Mouse (Mus musculus): ENCODE data around the gene Tnfrsf8. TPM values are rescaled to one million over a fixed set of nuclear protein-coding genes. Genes with fewer than 3 reads are reported as not detected.

Gene Tnfrsf8
- polyA plus RNA-seq, 1 experiment from 2014 or later: 0.08 TPM

GRCm38 (mm10) chr4:145276368-145277249, 38.4 kb downstream of the Tnfrsf8 start:
- H3K9me3 ChIP-seq (replicated peaks): no peaks in the 10 kb centered on the region
- no peak overlapping the region for H3K27ac ChIP-seq
- whole genome bisulfite sequencing: 81% methylated on average over 6 of the region's 6 CpGs
- H3K4me2 ChIP-seq: no peak overlapping the region
- no peak overlapping the region for H3K9ac ChIP-seq
- H3K4me3 ChIP-seq: no peak overlapping the region
- no peaks in the 10 kb centered on the region for H3K27me3 ChIP-seq
- ATAC-seq: no peak
- no peaks in the 10 kb centered on the region for H3K36me3 ChIP-seq (ENCODE audit: poor library complexity, severe bottlenecking)
- no peaks in the 10 kb centered on the region for H3K4me1 ChIP-seq

GRCm38 (mm10) chr4:145274887-145275286, 40.1 kb downstream of the Tnfrsf8 start:
- Histone ChIP-seq H3K27ac (no peak overlapping the region), H3K9me3 (replicated peaks) (no peaks in the 10 kb centered on the region), H3K36me3 (ENCODE audit: poor library complexity, severe bottlenecking) (no peaks in the 10 kb centered on the region), H3K4me2 (no peak overlapping the region), H3K9ac (no peak overlapping the region), H3K4me3 (no peak overlapping the region), H3K27me3 (no peaks in the 10 kb centered on the region), H3K4me1 (no peaks in the 10 kb centered on the region)
- ATAC-seq: no peak
- 91% methylated on average over 5 of the region's 5 CpGs for WGBS

GRCm38 (mm10) chr4:145273923-145274322, 41.0 kb downstream of the Tnfrsf8 start:
- H3K4me2 ChIP-seq: no peak overlapping the region
- H3K9ac ChIP-seq: no peak overlapping the region
- no peaks in the 10 kb centered on the region for H3K36me3 ChIP-seq (ENCODE audit: poor library complexity, severe bottlenecking)
- no peak overlapping the region for H3K27ac ChIP-seq
- H3K4me1 ChIP-seq: no peaks in the 10 kb centered on the region
- ATAC-seq: no peak
- WGBS: 89% methylated on average over 5 of the region's 5 CpGs
- no peak overlapping the region for H3K4me3 ChIP-seq
- H3K27me3 ChIP-seq: no peaks in the 10 kb centered on the region
- H3K9me3 ChIP-seq (replicated peaks): no peaks in the 10 kb centered on the region

GRCm38 (mm10) chr4:145272763-145273162, 42.2 kb downstream of the Tnfrsf8 start:
- H3K4me2 ChIP-seq: no peak overlapping the region
- no peak overlapping the region for H3K27ac ChIP-seq
- no peak for ATAC-seq
- no peaks in the 10 kb centered on the region for H3K9me3 ChIP-seq (replicated peaks)
- no peak overlapping the region for H3K9ac ChIP-seq
- WGBS: 71% methylated on average over 1 of the region's 1 CpGs
- no peak overlapping the region for H3K4me3 ChIP-seq
- no peaks in the 10 kb centered on the region for H3K4me1 ChIP-seq
- H3K27me3 ChIP-seq: no peaks in the 10 kb centered on the region
- no peaks in the 10 kb centered on the region for H3K36me3 ChIP-seq (ENCODE audit: poor library complexity, severe bottlenecking)

- no peak overlapping the region for H3K4me3 ChIP-seq
- H3K27me3 ChIP-seq: no peaks in the 10 kb centered on the region
- H3K9ac ChIP-seq: no peak overlapping the region
- H3K36me3 ChIP-seq (ENCODE audit: poor library complexity, severe bottlenecking): no peaks in the 10 kb centered on the region
- H3K4me1 ChIP-seq: no peaks in the 10 kb centered on the region
- H3K4me2 ChIP-seq: no peak overlapping the region
- H3K9me3 ChIP-seq (replicated peaks): no peaks in the 10 kb centered on the region
- H3K27ac ChIP-seq: no peak overlapping the region
- ATAC-seq: no peak
- 82% methylated on average over 4 of the region's 4 CpGs for WGBS
Measured at GRCm38 (mm10) chr4:145271634-145272033, 43.3 kb downstream of the Tnfrsf8 start.

- H3K4me3 ChIP-seq: no peak overlapping the region
- H3K9me3 ChIP-seq (replicated peaks): no peaks in the 10 kb centered on the region
- WGBS: 93% methylated on average over 5 of the region's 5 CpGs
- ATAC-seq: no peak
- no peak overlapping the region for H3K27ac ChIP-seq
- no peak overlapping the region for H3K4me2 ChIP-seq
- no peaks in the 10 kb centered on the region for H3K27me3 ChIP-seq
- no peaks in the 10 kb centered on the region for H3K4me1 ChIP-seq
- no peaks in the 10 kb centered on the region for H3K36me3 ChIP-seq (ENCODE audit: poor library complexity, severe bottlenecking)
- no peak overlapping the region for H3K9ac ChIP-seq
Measured at GRCm38 (mm10) chr4:145270136-145270535, 44.8 kb downstream of the Tnfrsf8 start.

GRCm38 (mm10) chr4:145267631-145268110, 47.3 kb downstream of the Tnfrsf8 start:
- no peak for ATAC-seq
- WGBS: 87% methylated on average over 4 of the region's 4 CpGs
- H3K9ac ChIP-seq: no peak overlapping the region
- H3K36me3 ChIP-seq (ENCODE audit: poor library complexity, severe bottlenecking): no peaks in the 10 kb centered on the region
- no peaks in the 10 kb centered on the region for H3K4me1 ChIP-seq
- H3K27ac ChIP-seq: no peak overlapping the region
- no peak overlapping the region for H3K4me2 ChIP-seq
- no peaks in the 10 kb centered on the region for H3K27me3 ChIP-seq
- no peaks in the 10 kb centered on the region for H3K9me3 ChIP-seq (replicated peaks)
- H3K4me3 ChIP-seq: no peak overlapping the region

- no peak for ATAC-seq
- H3K4me1 ChIP-seq: no peaks in the 10 kb centered on the region
- H3K36me3 ChIP-seq (ENCODE audit: poor library complexity, severe bottlenecking): no peaks in the 10 kb centered on the region
- whole genome bisulfite sequencing: 86% methylated on average over 4 of the region's 4 CpGs
- H3K4me2 ChIP-seq: no peak overlapping the region
- no peak overlapping the region for H3K27ac ChIP-seq
- H3K9ac ChIP-seq: no peak overlapping the region
- no peak overlapping the region for H3K4me3 ChIP-seq
- no peaks in the 10 kb centered on the region for H3K9me3 ChIP-seq (replicated peaks)
- H3K27me3 ChIP-seq: no peaks in the 10 kb centered on the region
Measured at GRCm38 (mm10) chr4:145266505-145266904, 48.5 kb downstream of the Tnfrsf8 start.

GRCm38 (mm10) chr4:145264761-145265160, 50.2 kb downstream of the Tnfrsf8 start:
- no peaks in the 10 kb centered on the region for H3K27me3 ChIP-seq
- no peaks in the 10 kb centered on the region for H3K9me3 ChIP-seq (replicated peaks)
- 54% methylated on average over 2 of the region's 2 CpGs for WGBS
- H3K4me3 ChIP-seq: no peak overlapping the region
- H3K4me2 ChIP-seq: no peak overlapping the region
- no peak overlapping the region for H3K9ac ChIP-seq
- H3K4me1 ChIP-seq: no peaks in the 10 kb centered on the region
- H3K27ac ChIP-seq: no peak overlapping the region
- no peak for ATAC-seq
- no peaks in the 10 kb centered on the region for H3K36me3 ChIP-seq (ENCODE audit: poor library complexity, severe bottlenecking)

- WGBS: 100% methylated on average over 1 of the region's 1 CpGs
- no peak for ATAC-seq
- Histone ChIP-seq H3K4me2 (no peak overlapping the region), H3K9ac (no peak overlapping the region), H3K9me3 (replicated peaks) (no peaks in the 10 kb centered on the region), H3K4me3 (no peak overlapping the region), H3K27me3 (no peaks in the 10 kb centered on the region), H3K36me3 (ENCODE audit: poor library complexity, severe bottlenecking) (no peaks in the 10 kb centered on the region), H3K27ac (no peak overlapping the region), H3K4me1 (no peaks in the 10 kb centered on the region)
Measured at GRCm38 (mm10) chr4:145263583-145263982, 51.4 kb downstream of the Tnfrsf8 start.

- Histone ChIP-seq H3K27ac (no peak overlapping the region), H3K9me3 (replicated peaks) (no peaks in the 10 kb centered on the region), H3K4me3 (no peak overlapping the region), H3K9ac (no peak overlapping the region), H3K4me2 (no peak overlapping the region), H3K4me1 (no peaks in the 10 kb centered on the region), H3K36me3 (ENCODE audit: poor library complexity, severe bottlenecking) (no peaks in the 10 kb centered on the region), H3K27me3 (no peaks in the 10 kb centered on the region)
- 87% methylated on average over 5 of the region's 5 CpGs for WGBS
- no peak for ATAC-seq
Measured at GRCm38 (mm10) chr4:145260802-145261201, 54.2 kb downstream of the Tnfrsf8 start.

- Histone ChIP-seq H3K27me3 (no peaks in the 10 kb centered on the region), H3K27ac (no peak overlapping the region), H3K36me3 (ENCODE audit: poor library complexity, severe bottlenecking) (no peaks in the 10 kb centered on the region), H3K4me2 (no peak overlapping the region), H3K4me1 (no peaks in the 10 kb centered on the region), H3K9ac (no peak overlapping the region), H3K4me3 (no peak overlapping the region), H3K9me3 (replicated peaks) (no peaks in the 10 kb centered on the region)
- no peak for ATAC-seq
- WGBS: 68% methylated on average over 5 of the region's 5 CpGs
Measured at GRCm38 (mm10) chr4:145257751-145258434, 57.1 kb downstream of the Tnfrsf8 start.
